Mouse (Mus musculus): ENCODE data around the gene Dcaf8.

DNA sequence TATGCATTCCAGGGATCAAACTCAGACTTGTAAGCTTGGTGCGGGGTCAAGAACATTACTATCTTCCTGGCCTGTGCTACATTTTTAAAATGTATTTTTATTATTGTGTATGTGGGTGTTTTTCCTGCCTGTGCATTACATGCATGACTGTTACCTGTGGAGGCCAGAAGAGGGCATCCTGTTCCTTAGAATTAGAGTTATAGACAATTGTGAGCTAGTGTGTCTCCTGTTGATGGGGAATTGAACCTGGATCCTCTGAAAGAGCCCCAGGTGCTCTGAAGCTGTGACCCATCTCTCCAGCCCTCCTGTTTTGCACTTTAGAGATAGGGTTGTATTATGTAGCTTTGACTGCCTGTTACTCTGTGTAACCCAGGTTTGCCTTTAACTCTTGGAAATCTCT, 14.1 kb downstream of the Dcaf8 start:
- TF ChIP-seq CTCF (conservative IDR thresholded peaks at IDR 0.05; ENCODE audit: low read length) (peak; percentile 31; the same call in 1 of the 2 replicates), NANOG (IDR thresholded peaks at IDR 0.05; ENCODE audit: borderline replicate concordance, low read length) (no peak), POU5F1 (IDR thresholded peaks at IDR 0.05; ENCODE audit: borderline replicate concordance, low read length) (no peak)

All from E14TG2a.4 (cell line).